In the genomic region with DNA sequence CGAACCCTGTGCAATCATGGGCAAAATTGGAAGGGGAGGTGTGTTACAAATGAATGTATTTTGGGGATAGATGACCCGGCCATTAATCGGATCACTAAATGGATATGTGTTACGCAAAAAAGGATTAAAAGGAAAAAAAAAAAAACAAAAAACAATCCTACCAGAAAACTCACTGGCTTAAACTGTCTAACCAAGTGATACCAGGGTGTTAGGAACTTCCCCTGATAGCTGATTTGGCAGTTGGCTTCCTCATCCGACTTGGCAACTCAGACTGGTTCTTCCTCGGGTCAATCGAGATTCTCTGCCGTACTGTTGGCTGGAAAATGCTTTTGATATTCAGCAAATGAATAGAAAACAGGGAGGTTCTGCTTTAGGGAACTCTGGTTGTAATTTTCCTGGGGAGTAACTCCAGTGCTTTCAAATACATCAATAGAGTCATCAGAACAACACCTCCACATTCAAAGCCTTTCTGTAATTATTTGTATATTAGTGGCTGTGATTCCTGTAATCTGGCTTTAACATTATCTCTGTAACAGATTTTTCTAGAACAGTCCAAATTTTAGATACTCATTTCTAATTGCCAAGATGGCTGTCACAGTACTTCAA, we compare ENCODE assay signal across 8 mouse cellular contexts. TPM values are rescaled to one million over a fixed set of nuclear protein-coding genes. Genes with fewer than 3 reads are reported as not detected.
DNase-seq lines count a peak whose midpoint lies in the region; ATAC-seq lines count a peak whose summit lies in the region.

No protein-coding gene starts in this region.

- H3K4me2 ChIP-seq in heart, embryonic 16.5 days (ENCODE audit: low read depth, low read length): peak overlapping the region; percentile 86

- peak overlapping the region; percentile 67 for H3K9ac ChIP-seq in heart, embryonic 16.5 days (ENCODE audit: low read length)

- peak overlapping the region; percentile 90 for H3K4me3 ChIP-seq in heart, embryonic 16.5 days (ENCODE audit: low read length)
- peak overlapping the region; percentile 95 for H3K4me3 ChIP-seq in megakaryocyte, embryonic 14.5 days (replicated peaks)

- no peaks in the 10 kb centered on the region for H3K27me3 ChIP-seq in heart, embryonic 16.5 days (ENCODE audit: control insufficient read depth, insufficient read depth, low read length)
- H3K27me3 ChIP-seq in megakaryocyte, embryonic 14.5 days (replicated peaks): peaks cover 3% of the 10 kb centered on the region

- WGBS in heart, embryonic 16.5 days: under 1% methylated on average over 8 of the region's 8 CpGs

- DNase-seq in cerebellum, adult 18-20 months: peak; percentile 46
- no peak for DNase-seq in cerebellum, adult 8-10 months
- DNase-seq in 3T3-L1 (ENCODE audit: low read depth, low spot score): peak; percentile 68
- peak; percentile 44 to 58 for DNase-seq in kidney, postnatal 36 days
- no peak for DNase-seq in adrenal gland, postnatal 4 days (ENCODE audit: low spot score in 2 of 2)

- peak; percentile 62 for ATAC-seq in common myeloid progenitor, adult 5-6 weeks (replicated peaks; ENCODE audit: low read depth, poor library complexity, severe bottlenecking)
- no peak for ATAC-seq in heart, embryonic 16.5 days (replicated peaks; ENCODE audit: extremely low read depth, insufficient read depth, low FRiP score)

- H3K36me3 ChIP-seq in heart, embryonic 16.5 days (ENCODE audit: control insufficient read depth, insufficient read depth): no peaks in the 10 kb centered on the region
- peaks cover 15% of the 10 kb centered on the region for H3K36me3 ChIP-seq in megakaryocyte, embryonic 14.5 days (replicated peaks; ENCODE audit: low read length)

- H3K9me3 ChIP-seq in heart, embryonic 16.5 days (replicated peaks; ENCODE audit: control insufficient read depth, low read length): no peaks in the 10 kb centered on the region
- H3K9me3 ChIP-seq in megakaryocyte, embryonic 14.5 days: no peaks in the 10 kb centered on the region

- peaks cover 15% of the 10 kb centered on the region for H3K4me1 ChIP-seq in heart, embryonic 16.5 days (ENCODE audit: control insufficient read depth, insufficient read depth, low read length)
- peaks cover 38% of the 10 kb centered on the region for H3K4me1 ChIP-seq in megakaryocyte, embryonic 14.5 days

- peak overlapping the region; percentile 66 for H3K27ac ChIP-seq in heart, embryonic 16.5 days (ENCODE audit: low read length)

RNA-seq across cellular contexts. Expression of a gene that starts 0.7 kb away (rescaled TPM):
- 20.8 and 24.1 TPM in 2 replicates for total RNA-seq in common myeloid progenitor, adult 5-6 weeks (2017)
- polyA plus RNA-seq in heart, embryonic 16.5 days (2015; fragmentation: Nextera tagmentation; extraction: Ambion mirVana): 44.3 and 48.8 TPM in 2 replicates
- 189 and 1,056 TPM in 2 replicates for polyA plus RNA-seq in megakaryocyte, embryonic 14.5 days (2012; ENCODE audit: insufficient read depth, low replicate concordance)
- 10 to 100 TPM; 47.0 to 53.5 TPM for total RNA-seq in adrenal gland, postnatal 4 days (2021)

RNA-seq across cellular contexts. Expression of a gene that starts 32.8 kb away (rescaled TPM):
- 103 and 129 TPM in 2 replicates for total RNA-seq in common myeloid progenitor, adult 5-6 weeks (2017)
- polyA plus RNA-seq in heart, embryonic 16.5 days (2015; fragmentation: Nextera tagmentation; extraction: Ambion mirVana): 519 and 560 TPM in 2 replicates
- polyA plus RNA-seq in megakaryocyte, embryonic 14.5 days (2012; ENCODE audit: insufficient read depth, low replicate concordance): 4.2 and 79.5 TPM in 2 replicates
- total RNA-seq in adrenal gland, postnatal 4 days (2021): 100 to 1,000 TPM; 170 to 195 TPM

RNA-seq across cellular contexts. Expression of a gene that starts 36.9 kb away (rescaled TPM):
- not detected in 2 replicates for total RNA-seq in common myeloid progenitor, adult 5-6 weeks (2017)
- 3.4 and 4.1 TPM in 2 replicates for polyA plus RNA-seq in heart, embryonic 16.5 days (2015; fragmentation: Nextera tagmentation; extraction: Ambion mirVana)
- not detected in 2 replicates for polyA plus RNA-seq in megakaryocyte, embryonic 14.5 days (2012; ENCODE audit: insufficient read depth, low replicate concordance)
- total RNA-seq in adrenal gland, postnatal 4 days (2021): 1 to 10 TPM; 2.3 to 3.2 TPM

Comparison
In these comparisons a context has a peak if more than half of its experiments do, and no peak if none do; other contexts are left out.
1. DNase-seq: peak in cerebellum, adult 18-20 months (2 of 2), 3T3-L1 (single experiment) and kidney, postnatal 36 days (2 of 2); none in cerebellum, adult 8-10 months (single experiment) and adrenal gland, postnatal 4 days (0 of 2).